Mouse (Mus musculus) cerebellum, adult 2 months (tissue): ENCODE data around the gene Olfr685.

Experiments
- CTCF ChIP-seq: fragments of 200-500 bp; IDR thresholded peaks from 2 replicates; pipeline ENCODE4 v1.5.1; 2011; ENCODE audit warnings: low read depth, mild to moderate bottlenecking, control low read depth, low read length, moderate library complexity, borderline replicate concordance; ENCODE audit not compliant: insufficient read depth
- POLR2A ChIP-seq: fragments of 200-500 bp; IDR thresholded peaks from 2 replicates; pipeline ENCODE4 v1.6.1; 2011; ENCODE audit warnings: low read length, control low read depth, borderline replicate concordance; ENCODE audit not compliant: insufficient read depth

- TF ChIP-seq POLR2A, result no peak
- TF ChIP-seq CTCF, result no peak
Measured at GRCm38 (mm10) chr7:105226703-105227102, 40.9 kb upstream of the Olfr685 start.
